Mouse (Mus musculus) left cerebral cortex, postnatal 10 days (tissue): ENCODE measurements around the gene Olfr1037. TPM values are rescaled to one million over a fixed set of nuclear protein-coding genes. Genes with fewer than 3 reads are reported as not detected.
"Not testable (repeated sequence)": the region's sequence is repeated elsewhere in the genome, so short reads cannot be mapped to it uniquely, and the experiment has no call there.

Experiments used
- DNase-seq, 2 experiments: peaks; one replicate each; pipeline ENCODE4 v3.0.0; 2021 to 2022; ENCODE audit warnings: low spot score in 2 of 2, mixed read lengths in 1 of 2; ENCODE audit errors: extremely low spot score in 1 of 2
- intact Hi-C: fragments of 180-260 bp; cut with DNase I; formaldehyde crosslinking; loops from one replicate; pipeline ENCODE4 v1.15.1; 2025
- total RNA-seq, 2 experiments: library from RNA; stranded (reverse); gene quantifications; 2 replicates each; pipeline ENCODE4 v1.2.3; 2021

The Olfr1037 gene
- not detected for total RNA-seq

- intact Hi-C loops, result no loop called here
- no peak for DNase-seq
These were observed at the start of gene Olfr1037 for GRCm38 (mm10) chr2:86087285-86087684. Gene Olfr1037, minus strand, starts transcription at chr2:86087385.

- intact Hi-C loops, result no loop called here
- DNase-seq, result no peak
These were observed 48.6 kb upstream of the Olfr1037 start, which contains the start of gene Olfr1039 for GRCm38 (mm10) chr2:86135828-86136227. Gene Olfr1039, minus strand, starts transcription at chr2:86135928.

GRCm38 (mm10) chr2:86080478-86080877, 6.7 kb downstream of the Olfr1037 start:
- DNase-seq, intact Hi-C loops: not testable (repeated sequence)

GRCm38 (mm10) chr2:86073692-86074091, 13.5 kb downstream of the Olfr1037 start, which contains the start of gene Olfr1036:
Gene Olfr1036, plus strand, starts transcription at chr2:86073992.
- intact Hi-C loops, DNase-seq: not testable (repeated sequence)

DNA sequence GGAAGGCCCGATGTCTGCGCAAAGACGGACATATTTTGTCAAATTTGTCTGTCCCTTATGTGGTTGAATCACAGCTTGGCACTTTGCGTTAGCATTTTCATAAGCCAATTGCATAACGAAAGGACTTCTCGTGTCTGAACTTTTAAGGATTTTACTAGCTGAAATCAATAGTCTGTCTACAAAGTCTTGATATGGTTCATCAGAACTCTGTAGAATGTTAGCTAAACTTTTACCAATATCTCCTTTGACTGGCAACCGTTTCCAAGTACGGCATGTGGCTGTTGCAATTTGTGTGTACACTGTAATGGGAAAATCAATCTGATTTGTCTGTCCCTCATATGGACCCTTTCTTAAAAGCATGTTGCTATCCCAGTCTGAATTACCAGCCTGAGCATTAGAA, 17.0 kb downstream of the Olfr1037 start:
- DNase-seq, result no peak
- intact Hi-C loops, result no loop called here

DNA sequence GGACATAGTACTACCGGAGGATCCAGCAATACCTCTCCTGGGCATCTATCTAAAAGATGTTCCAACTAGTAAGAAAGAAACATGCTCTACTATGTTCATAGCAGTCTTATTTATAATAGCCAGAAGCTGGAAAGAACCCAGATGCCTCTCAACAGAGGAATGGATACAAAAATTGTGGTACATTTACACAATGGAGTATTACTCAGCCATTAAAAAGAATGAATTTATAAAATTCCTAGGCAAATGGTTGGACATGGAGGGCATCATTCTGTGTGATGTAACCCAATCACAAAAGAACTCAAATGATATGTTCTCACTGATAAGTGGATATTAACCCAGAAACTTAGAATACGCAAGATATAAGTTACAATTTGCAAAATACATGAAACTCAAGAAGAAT, 23.4 kb downstream of the Olfr1037 start:
- intact Hi-C loops, DNase-seq: not testable (repeated sequence)

GRCm38 (mm10) chr2:86050777-86051176, 36.4 kb downstream of the Olfr1037 start:
- intact Hi-C loops, DNase-seq: not testable (repeated sequence)

DNA sequence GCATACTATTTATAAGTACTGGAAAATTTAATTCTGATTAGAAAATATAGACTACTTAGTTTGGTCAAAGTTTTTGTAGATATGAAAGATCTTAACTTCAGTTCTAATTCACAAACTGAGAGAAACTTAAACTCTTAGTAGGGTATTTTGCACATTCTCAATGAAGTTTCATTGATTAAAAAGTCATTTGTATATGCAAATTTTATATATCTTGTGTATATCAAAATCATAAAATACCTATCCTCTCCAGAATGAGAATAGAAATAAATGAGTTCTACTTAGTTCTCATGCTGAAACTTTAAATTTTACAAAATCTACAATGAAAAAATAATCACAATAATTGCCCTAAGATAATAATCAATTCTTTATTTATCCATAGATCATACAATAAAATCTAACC, 41.6 kb downstream of the Olfr1037 start, which contains the start of gene Olfr1034:
Gene Olfr1034 (plus strand): TSS at position 301 of the 400 bp plus-strand sequence.
- intact Hi-C loops, result no loop called here
- no peak for DNase-seq

Other genes with a start within 250 kb of the Olfr1037 start
- gene Olfr1019, start 241.9 kb downstream of the Olfr1037 start, total RNA-seq, result not detected
- not detected for gene Olfr1020, start 240.4 kb downstream of the Olfr1037 start, total RNA-seq
- not detected for gene Olfr1022, start 218.8 kb downstream of the Olfr1037 start, total RNA-seq
- not detected for gene Olfr1023, start 201.7 kb downstream of the Olfr1037 start, total RNA-seq
- gene Olfr1024, start 182.3 kb downstream of the Olfr1037 start, total RNA-seq, result not detected
- not detected for gene Olfr1025-ps1, start 172.2 kb downstream of the Olfr1037 start, total RNA-seq
- not detected for gene Olfr1026, start 165.8 kb downstream of the Olfr1037 start, total RNA-seq
- not detected for gene Olfr1028, start 136.9 kb downstream of the Olfr1037 start, total RNA-seq
- gene Olfr1029, start 113.5 kb downstream of the Olfr1037 start, total RNA-seq, result not detected
- not detected for gene Olfr1030, start 108.1 kb downstream of the Olfr1037 start, total RNA-seq
- gene Olfr1031, start 97.1 kb downstream of the Olfr1037 start, total RNA-seq, result not detected
- not detected for gene Olfr1032, start 81.8 kb downstream of the Olfr1037 start, total RNA-seq
- not detected for gene Olfr1033, start 66.8 kb downstream of the Olfr1037 start, total RNA-seq
- not detected for gene Olfr1034, start 41.5 kb downstream of the Olfr1037 start, total RNA-seq
- not detected for gene Olfr1036, start 13.4 kb downstream of the Olfr1037 start, total RNA-seq
- gene Olfr1039, start 48.5 kb upstream of the Olfr1037 start, total RNA-seq, result not detected
- gene Olfr1040, start 59.3 kb upstream of the Olfr1037 start, total RNA-seq, result not detected
- gene Olfr1042, start 74.5 kb upstream of the Olfr1037 start, total RNA-seq, result not detected
- not detected for gene Olfr1043, start 80.1 kb upstream of the Olfr1037 start, total RNA-seq
- gene Olfr1044, start 90.4 kb upstream of the Olfr1037 start, total RNA-seq, result not detected
- gene Olfr52, start 98.3 kb upstream of the Olfr1037 start, total RNA-seq, result not detected
- gene Olfr1045, start 115.6 kb upstream of the Olfr1037 start, total RNA-seq, result not detected
- not detected for gene Olfr1046, start 131.9 kb upstream of the Olfr1037 start, total RNA-seq
- not detected for gene Olfr1047, start 144.0 kb upstream of the Olfr1037 start, total RNA-seq
- gene Olfr1048, start 152.9 kb upstream of the Olfr1037 start, total RNA-seq, result not detected
- gene Olfr1049, start 170.9 kb upstream of the Olfr1037 start, total RNA-seq, result not detected
- gene Olfr1051, start 191.7 kb upstream of the Olfr1037 start, total RNA-seq, result not detected
- not detected for gene Olfr1052, start 205.1 kb upstream of the Olfr1037 start, total RNA-seq
- gene Olfr1053, start 227.9 kb upstream of the Olfr1037 start, total RNA-seq, result not detected
- not detected for gene Olfr1054, start 248.0 kb upstream of the Olfr1037 start, total RNA-seq